Mouse (Mus musculus) adipocyte (in vitro differentiated cells): ENCODE results near the gene Trove2.
"Not testable (repeated sequence)": the region's sequence is repeated elsewhere in the genome, so short reads cannot be mapped to it uniquely, and the experiment has no call there.

Source experiments
- DNase-seq: peaks from one replicate; pipeline ENCODE4 v3.0.0-alpha.2; 2016; ENCODE audit warnings: low spot score

The Trove2 gene

DNA sequence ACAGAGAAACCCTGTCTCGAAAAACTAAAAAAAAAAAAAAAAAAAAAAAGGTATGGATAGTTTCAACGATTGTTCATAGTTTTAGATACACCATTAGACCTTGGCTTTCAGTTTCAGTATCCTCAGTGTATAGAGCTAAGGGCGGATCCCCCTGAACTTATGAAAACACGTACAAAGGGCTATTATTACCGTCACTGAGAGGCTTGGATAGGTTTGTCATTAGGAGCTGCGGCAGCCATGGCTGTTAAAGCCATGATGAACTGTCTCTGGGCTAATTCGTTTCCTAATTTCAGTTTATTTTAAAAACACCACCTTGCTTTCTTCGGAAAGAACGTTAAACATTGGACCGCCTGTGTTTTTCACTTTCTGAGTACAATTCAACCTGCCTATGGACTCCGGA, 38.1 kb downstream of the Trove2 start:
- no peak for DNase-seq

DNA sequence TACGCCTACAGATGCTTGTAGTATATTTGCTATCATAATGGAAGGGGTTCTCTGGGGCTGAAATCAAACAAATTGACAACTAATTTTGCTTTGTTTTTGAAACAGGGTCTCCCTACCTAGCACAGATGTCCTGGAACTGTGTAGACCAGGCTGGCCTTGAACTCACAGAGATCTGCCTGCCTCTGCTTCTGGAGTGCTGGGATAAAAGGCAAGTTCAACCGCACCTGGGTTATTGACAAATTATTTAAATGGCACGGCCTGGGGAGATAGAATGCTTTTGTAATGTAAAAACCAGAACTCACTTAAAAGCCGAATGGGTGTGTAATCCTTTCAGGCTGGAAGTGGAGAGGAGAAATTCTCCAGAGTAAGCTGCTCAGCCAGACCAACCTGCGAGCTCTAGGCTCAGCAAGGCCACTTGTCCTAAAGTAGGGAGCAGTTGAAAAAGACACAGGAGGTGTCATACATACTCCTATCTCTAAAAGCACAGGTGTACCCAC, 42.9 kb downstream of the Trove2 start:
- no peak for DNase-seq

DNA sequence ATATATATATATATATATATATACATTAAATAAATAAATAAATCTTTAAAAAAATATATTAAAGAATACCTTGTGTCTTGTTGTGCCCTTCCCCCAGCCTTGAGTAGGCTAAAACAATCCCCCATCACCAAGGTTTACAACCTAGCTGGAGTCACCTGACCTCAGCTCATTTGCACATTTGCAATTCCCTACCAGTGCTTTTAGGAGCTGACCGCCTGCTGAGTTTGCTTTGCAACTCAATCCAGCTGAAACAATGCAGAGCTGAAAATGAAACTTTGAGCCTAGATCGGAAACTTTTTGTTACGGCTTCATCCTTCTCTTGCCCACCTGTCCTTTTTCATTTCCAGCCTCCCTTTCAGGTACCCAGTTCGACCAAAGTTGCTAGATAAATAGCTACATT, 45.2 kb downstream of the Trove2 start:
- DNase-seq = no peak

DNA sequence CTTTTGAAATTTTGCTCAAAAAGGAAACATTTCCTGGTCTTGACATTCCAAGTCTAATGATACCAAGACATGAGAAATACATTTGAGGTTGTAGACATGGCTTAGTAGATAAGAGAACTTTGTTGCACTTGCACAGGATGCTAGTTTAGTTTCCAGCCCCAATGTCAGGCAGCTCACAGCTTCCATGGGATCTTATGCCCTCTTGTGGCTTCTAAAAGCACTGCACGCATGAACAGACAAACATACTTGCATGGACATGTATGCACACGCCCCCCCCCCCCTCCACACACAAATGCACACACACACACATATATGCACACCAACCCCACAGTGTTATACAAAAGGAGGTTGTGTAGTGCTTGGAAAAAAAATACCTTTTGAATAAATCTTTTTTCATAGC, 46.0 kb downstream of the Trove2 start:
- peak; percentile 28 for DNase-seq

DNA sequence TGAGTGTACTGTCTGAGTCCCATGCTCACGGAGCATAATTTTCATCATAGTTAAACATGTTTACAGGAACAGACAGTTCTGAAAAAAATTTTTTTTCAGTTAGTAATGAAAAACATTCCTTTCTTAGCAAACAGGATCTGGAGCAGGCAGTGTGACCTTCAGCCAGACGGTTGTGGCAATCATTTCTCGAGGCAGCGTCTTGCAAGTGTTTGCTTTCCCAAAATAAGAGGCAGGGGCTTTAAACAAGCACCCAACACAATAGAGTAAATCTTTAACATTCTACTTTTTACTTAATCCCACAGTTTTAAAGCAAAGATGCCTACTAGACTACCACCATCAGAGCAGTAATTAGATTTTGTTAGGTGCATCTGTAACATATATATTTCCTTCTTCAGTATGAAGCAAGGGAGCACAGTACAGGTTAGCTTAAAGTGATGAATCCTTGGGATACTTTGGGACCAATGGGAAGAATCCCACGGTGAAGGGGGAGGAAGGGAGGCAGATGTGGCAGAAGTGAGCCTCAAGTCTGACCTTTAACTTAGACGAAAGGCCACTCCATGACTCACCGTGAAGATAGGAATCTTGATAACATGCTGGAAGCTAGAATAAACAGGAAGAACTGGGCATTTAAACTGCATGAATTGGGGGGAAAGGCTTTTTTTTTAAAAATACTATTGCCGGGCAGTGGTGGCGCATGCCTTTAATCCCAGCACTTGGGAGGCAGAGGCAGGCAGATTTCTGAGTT, 49.0 kb downstream of the Trove2 start:
- DNase-seq = peak; percentile 43

GRCm38 (mm10) chr1:143724456-143725064, 52.3 kb downstream of the Trove2 start:
- DNase-seq = no peak

- not testable (repeated sequence) for DNase-seq
These were observed 60.8 kb downstream of the Trove2 start, which contains the start of gene Glrx2 for GRCm38 (mm10) chr1:143716038-143716437. TSS of gene Glrx2 (plus strand) at chr1:143716338.

- DNase-seq = no peak
These were observed 66.3 kb downstream of the Trove2 start for GRCm38 (mm10) chr1:143710627-143710976.

DNA sequence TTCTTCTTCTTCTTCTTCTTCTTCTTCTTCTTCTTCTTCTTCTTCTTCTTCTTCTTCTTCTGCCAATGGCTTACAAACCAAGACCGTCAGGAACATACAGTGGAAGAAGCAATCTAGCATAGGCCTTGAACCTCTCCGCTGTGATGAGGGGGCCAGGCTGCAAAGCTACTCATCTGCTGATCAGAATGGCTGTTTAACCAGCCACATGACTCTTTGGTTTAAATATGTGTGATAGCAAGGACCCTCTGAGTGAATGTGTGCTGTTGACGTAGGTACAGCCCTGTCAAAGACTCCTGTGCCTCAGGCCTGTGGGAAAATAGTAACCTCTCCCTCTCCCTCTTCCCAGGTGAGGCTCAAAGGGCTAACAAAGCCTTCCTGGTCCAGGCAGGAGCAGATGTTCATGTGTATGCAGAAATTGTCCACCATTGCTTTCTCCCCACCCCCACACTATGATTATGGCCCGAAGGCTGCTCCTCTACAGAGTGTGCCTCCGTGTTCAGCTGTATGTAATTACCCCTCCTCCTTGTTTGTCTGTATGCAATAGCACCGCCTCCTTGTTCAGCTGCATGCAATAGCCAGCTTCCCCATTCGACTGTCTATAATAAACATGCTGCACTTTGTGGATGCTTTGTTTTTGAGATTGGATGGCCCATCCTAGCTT, 66.8 kb downstream of the Trove2 start:
- no peak for DNase-seq

- no peak for DNase-seq
These were observed 68.5 kb downstream of the Trove2 start for GRCm38 (mm10) chr1:143708361-143708760.

DNA sequence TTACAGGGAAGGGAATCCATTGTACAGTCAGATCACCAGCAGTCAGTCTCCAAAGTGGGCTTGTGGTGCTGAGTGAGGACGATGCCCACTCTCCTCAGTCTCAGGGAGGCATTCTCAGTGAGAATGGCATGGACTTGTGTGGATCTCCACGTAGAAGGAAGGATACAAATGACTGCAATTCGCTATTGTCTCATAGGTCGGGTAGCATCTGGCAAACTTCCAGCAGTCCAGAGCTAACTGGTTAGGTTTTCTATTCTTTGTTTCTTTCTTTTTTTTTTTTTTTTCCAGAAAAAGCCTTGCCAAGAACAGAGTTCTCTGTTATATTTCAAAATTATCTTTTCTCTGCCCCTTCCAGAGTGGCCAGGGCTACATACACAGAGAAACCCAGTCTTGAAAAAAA, 69.9 kb downstream of the Trove2 start:
- peak; percentile 67 for DNase-seq

- DNase-seq = peak; percentile 85
These were observed 74.1 kb downstream of the Trove2 start, which contains the start of gene Cdc73 for GRCm38 (mm10) chr1:143702741-143703262. TSS of gene Cdc73 (minus strand) at chr1:143702893.

DNA sequence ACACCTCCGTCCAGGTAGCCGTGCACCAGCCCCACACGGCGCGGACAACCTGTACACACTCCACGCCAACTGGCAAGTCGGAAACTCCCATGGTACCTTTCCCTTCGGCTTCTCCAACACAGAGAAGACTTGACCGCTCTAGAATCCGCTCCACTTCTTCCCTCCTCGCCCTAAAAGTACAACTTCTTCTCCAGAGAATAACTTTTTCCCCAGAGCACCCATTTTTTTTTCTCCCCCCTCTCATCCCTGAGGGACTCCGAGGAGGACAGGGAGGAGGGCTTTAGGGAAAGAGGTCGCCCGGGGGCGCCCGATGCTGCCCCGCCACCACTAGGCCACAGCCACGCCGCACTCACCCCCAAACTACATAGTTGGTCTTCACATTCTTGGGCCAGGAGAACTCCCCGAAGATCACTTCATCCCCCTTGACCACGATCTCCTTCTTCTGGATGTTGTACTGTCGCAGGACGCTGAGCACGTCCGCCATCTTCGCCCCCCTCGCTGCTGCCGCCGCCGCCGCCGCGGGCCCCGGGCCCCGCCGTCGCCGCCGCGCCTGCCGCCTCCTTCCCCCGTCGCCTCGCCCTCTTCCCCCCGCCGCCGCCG, 74.6 kb downstream of the Trove2 start:
- peak; percentile 53 for DNase-seq

- no peak for DNase-seq
These were observed 75.1 kb downstream of the Trove2 start for GRCm38 (mm10) chr1:143701736-143702135.
